Mouse (Mus musculus): Measurements from ENCODE around the gene Babam2.

The Babam2 gene

DNA sequence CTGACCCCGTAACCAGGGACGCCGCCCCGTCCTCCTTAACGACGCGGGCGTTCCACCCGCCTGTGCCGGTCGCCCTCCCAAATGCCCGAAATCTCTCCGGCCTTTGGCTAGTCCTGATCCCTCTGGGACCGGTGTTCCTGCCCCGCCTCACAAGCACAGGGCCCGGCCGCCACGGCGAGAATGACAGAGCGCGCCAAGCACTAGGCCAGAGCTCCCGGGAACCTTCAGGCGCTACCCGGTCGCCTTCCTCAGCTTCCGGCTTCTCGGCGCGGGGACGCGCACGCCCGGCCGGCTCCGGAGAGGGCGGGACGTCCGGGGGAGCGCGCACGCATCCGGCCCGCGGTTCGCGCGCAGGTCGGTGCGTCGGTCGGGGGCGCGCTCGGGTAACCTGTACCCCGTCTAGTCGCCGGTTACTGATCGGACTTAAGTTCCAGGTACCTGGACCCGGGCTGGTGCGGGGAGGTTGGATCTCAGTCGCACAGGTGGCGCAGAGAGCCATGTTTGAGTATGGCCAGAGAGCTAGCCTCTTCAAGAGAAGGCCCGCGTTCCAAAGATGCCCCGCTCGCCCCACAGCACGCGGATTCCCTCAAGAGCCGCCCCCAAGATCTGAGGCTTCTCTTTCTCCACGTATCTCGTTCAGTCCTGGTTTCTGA, at the start of gene Babam2:
Gene Babam2, plus strand, starts transcription at position 41 of the 653 bp plus-strand sequence.
- peak; percentile 96 for DNase-seq (ENCODE audit: low read depth)

- no peak for DNase-seq (ENCODE audit: low read depth)
Measured at GRCm38 (mm10) chr5:31650518-31651288, 46.8 kb upstream of the Babam2 start.

DNA sequence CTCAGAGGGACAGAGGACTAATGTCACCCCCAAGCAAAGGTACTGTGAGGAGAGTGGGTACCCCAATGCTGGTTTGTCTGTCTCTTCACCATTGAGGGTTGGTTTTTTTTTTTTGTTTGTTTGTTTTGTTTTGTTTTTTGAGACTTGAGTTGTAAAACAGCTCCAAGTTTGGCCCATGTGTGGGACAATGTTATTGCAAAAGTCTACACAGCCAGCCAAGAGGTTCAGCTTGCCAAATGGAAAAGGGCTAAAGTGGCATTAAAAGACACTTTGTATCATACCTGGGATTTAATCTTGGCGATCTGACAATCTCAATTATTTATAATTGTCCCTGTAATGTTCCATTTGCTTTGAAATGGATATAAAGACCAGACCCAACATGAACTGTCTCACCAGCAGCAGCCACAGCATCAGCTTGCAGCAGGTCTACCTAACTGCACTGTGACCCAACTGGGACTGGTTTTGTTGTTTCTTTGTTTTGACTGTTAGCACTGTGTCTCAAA, 41.7 kb upstream of the Babam2 start:
- no peak for DNase-seq (ENCODE audit: low read depth)

DNA sequence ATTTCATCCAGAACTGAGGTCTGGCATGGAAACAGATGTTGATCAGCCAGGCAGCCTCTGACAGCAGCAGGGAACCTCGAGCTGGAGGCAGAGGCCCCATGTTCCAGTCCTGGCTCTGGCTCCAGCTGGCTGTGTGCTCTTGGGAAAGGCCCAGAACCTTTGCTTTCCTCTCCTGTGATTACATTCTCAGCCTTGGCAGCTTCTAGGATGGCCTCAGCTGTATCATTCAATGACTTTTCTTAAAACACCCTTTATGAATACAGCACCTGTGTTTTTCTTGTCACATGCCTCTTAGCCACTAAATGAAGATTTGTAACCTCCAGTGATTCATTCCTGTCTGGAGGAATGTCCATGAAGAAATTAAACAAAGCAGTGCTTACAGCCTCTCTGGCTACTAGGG, 31.3 kb upstream of the Babam2 start:
- no peak for DNase-seq (ENCODE audit: low read depth)

- no peak for DNase-seq (ENCODE audit: low read depth)
Measured at GRCm38 (mm10) chr5:31668325-31668968, 29.0 kb upstream of the Babam2 start.

DNA sequence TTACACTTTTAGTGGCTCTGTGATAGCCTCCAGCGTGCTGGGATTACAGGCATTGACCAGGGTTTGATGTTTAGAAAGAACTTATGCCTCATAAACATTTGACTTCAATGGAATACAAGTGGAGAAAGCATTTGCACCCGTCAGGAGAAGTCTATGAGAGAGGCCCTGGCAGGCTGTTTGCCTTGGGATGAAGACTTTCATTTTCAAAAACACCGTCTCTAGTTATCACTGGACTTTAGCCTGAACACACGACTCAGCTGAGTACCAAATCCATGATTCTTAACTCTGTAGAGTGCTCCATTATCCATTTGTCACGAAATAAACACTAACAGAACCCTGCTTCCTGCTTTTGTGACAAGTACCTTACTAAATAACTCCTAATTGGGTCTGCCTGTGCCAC, 27.5 kb upstream of the Babam2 start:
- no peak for DNase-seq (ENCODE audit: low read depth)

DNA sequence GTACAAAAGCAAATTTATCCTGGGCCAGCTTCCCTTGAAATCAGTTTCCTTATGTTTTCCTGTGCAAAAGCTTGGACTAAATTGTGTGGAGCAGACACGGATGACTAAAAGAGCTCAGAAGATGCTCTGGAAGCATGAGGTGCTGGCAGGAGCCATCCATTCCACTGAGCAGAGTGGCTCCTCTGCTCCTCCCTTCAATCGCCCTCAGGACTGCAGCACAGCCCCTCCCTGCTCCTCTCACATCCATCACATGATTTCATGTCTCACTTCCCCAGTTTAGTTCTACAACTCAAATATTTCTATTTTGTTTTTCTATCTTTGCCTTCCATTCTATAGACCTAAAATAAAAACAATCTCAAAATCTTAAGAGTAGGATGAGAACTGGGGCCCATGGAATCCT, 26.3 kb upstream of the Babam2 start:
- no peak for DNase-seq (ENCODE audit: low read depth)

GRCm38 (mm10) chr5:31673431-31673830, 24.1 kb upstream of the Babam2 start:
- no peak for DNase-seq (ENCODE audit: low read depth)

DNA sequence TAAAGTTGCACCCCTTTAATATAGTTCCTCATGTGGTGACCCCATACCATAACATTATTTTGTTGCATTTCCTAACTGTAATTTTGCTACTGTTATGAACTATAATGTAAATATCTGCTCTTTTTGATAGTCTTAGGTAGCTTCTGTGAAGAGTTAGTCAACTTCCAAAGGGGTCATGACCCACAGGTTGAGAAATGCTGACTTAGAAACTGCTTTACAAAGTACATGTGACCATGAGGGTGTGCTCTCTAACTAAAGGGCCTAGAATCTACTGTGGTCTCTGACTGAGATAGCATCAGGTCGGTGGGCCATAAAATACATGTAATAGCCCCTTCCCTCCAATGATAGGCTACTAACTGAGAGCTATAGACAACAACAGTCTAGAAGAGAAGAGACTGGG, 19.5 kb upstream of the Babam2 start:
- DNase-seq (ENCODE audit: low read depth) = no peak

DNA sequence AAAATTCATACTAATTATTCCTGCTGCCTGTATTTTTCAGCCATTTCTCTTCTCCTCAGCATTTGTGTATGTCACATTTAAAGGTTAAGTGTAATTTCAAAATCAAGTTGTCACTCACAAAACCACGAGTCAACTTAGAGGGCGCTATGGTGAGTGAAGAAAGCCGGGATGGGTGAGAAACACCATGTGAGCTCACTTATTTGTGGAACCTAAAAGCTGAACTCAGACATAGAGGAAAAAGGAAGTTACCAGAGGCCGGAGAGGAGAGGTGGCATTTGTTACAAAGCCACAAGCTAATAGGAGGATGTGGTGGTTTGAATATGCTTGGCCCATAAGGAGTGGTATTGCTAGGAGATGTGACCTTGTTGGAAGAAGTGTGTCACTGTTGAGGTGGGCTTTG, 17.3 kb upstream of the Babam2 start:
- no peak for DNase-seq (ENCODE audit: low read depth)

- no peak for DNase-seq (ENCODE audit: low read depth)
Measured at GRCm38 (mm10) chr5:31682305-31682704, 15.2 kb upstream of the Babam2 start.

DNA sequence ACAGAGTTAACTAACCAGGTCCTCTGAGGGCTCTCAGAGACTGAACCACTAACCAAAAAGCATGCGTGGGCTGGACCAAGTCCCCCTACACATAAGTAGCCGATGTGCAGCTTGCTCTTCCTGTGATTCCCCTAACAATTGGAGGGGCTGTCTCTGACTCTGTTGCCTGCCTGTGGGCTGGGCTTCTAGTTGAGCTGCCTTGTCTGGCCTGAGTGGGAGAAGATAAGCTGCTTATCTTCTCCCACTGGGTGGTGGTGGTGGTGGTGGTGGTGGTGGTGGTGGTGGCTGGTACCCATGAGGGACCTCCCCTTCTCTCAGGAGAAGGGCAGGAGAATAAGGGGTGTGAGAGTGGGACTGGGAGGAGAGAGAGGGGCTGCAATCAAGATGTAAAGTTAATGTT, 11.4 kb upstream of the Babam2 start:
- no peak for DNase-seq (ENCODE audit: low read depth)

DNA sequence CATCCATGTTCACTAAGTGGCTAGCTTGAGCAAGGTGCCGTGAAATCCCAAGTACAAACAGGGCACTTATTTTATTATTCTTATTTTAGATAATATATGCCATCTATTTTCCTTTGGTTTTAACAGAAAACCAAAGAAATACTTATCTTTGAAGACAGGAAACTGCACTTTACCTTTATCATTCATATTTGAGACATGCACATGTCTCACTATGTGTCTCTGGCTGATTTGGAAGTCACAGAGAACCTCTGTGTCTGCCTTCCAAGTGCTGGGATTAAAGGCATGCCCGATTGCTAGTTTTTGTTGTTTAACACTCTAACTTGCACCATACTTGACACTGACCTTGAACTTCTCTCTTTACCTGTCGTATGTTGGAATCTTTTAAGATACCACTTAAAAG, 9.5 kb upstream of the Babam2 start:
- DNase-seq (ENCODE audit: low read depth) = no peak

DNA sequence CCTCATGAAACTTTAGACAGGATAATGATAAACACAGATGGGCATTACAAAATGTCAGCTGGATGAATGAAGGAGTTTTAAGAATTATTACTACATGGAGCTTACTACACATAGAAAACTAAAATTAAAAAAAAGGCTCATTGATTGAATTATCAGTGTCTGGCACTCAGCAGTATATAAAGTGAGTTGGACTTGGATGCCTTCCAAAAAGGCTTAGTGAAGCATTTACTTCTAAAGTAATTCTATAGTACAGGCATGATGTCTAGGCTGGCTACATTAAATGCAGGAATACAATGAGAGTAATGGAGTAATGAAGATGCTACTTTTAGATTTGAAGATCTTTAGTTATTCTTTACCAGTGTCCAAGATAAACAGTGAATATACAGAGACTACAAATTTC, 4.3 kb upstream of the Babam2 start:
- DNase-seq (ENCODE audit: low read depth) = no peak

DNA sequence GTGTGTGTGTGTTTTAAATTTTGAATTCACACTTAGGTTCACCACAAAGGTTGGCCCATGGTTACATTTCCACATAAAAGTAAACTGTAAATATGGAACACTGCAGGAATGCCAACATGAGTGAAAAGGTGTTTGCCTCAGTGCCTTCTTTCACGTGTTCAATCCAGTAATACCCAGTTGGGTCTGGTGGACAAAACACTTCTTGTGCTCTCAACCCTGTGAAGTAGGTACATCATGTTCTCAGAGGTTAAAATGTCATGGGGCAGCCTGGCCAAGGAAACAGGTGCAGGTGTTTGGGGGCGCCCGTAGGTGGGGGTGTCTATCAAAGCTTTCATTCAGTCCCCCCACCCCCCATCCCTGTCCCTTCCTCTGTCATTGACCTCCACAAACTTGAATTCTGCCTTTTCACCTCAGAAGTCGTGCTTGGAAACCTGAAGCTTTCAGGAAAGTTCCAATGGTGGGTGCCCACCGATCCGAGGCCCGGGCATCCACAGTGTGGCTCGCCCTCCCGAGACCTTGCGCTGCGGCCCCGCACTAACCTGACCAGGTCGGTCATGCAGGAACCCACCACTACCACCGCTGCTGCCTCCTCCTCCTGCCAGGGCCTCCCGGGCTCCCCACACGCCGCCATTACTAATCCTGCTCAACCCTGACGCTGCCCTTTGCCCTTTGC, 377 bp upstream of the Babam2 start, which contains the start of gene Rbks:
Gene Rbks, minus strand, starts transcription at position 657 of the 673 bp plus-strand sequence.
- no peak for DNase-seq (ENCODE audit: low read depth)

GRCm38 (mm10) chr5:31698297-31698726, 828 bp downstream of the Babam2 start:
- peak; percentile 99 for DNase-seq (ENCODE audit: low read depth)

DNA sequence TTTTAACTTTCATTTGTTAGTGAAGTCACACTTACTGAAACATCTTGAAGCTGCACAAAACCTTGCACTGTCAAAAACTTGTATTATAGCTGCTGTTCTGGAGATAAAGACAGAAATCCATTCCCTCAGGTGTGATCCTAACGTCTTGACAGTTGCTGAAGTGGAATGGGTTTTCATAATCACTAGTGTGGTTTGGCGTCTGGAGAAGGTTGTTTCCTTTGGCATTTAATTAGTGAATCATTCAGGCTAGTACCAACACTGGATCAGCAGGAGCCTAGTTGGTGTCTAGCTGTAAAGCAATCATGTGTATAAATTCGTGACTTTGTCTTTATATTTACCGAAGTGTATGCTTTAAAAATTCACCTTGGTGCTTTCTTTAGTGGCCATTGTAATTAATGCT, 1.4 kb downstream of the Babam2 start:
- no peak for DNase-seq (ENCODE audit: low read depth)

DNA sequence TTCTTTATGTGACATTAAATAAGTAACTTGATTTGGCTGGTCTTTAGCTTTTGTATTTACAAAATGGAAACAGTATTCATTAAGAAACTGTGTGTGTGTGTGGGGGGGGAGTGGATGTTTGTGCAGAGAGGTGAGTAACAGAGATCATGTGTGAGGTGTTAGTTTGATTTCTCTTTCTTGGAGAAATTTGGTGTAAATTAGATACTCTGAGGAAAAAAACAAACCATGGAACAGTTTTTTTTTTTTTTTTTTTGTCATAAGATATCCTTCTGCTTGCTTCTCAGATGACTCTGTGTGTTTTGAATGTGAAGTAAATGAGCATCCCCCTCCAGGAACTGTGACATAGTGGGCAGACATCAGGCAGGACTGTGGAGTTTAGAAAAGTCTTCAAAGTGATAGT, 1.9 kb downstream of the Babam2 start:
- peak; percentile 31 for DNase-seq (ENCODE audit: low read depth)

DNA sequence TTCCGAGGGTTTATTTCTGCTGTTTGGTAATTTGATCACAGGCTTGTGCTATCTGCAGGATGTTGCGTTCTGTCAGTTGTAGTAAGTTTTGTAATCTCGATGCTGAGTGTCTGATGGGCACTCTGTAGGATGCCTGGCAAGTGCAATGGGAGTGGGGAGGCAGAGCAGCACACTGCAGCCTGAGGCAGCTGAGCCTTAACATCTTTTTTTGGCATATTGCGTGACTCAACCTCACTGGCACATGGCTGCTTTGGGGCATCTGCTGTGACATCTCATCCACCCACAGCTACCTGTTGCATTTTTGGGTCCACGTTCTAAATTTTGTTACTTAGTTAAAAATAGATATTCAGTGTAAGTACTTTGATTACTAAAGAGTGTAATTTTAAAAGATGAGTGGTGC, 7.5 kb downstream of the Babam2 start:
- no peak for DNase-seq (ENCODE audit: low read depth)

GRCm38 (mm10) chr5:31706826-31707225, 9.3 kb downstream of the Babam2 start:
- DNase-seq (ENCODE audit: low read depth) = no peak

GRCm38 (mm10) chr5:31709389-31709788, 11.9 kb downstream of the Babam2 start:
- DNase-seq (ENCODE audit: low read depth) = peak; percentile 38

DNA sequence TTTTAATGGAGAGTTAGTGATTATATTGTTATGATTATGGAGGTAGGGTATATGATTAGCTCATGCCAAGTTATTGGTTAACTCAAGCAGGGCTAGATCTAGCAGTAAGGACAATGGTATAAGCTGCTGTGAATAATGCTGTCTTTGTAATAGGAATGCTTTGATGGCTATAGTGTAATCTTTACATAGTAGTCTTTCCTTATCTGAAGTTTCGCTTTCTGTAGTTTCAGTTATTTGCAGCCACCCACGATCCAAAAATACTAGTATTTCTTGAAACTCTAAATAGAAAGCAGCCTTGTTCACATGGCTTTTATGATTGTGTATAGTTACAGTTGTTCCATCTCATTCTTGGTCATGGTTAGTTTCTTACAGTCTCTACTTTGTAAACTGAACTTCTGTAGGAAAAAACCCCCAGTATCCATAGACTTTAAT, 15.8 kb downstream of the Babam2 start:
- DNase-seq (ENCODE audit: low read depth) = no peak

Data from naive thymus-derived CD4-positive, alpha-beta T cell, adult 2 months (primary cell).